Mouse (Mus musculus) small intestine, adult 2 months (tissue): ENCODE data around the gene Idh3b.

Experiments
- CTCF ChIP-seq: fragments of 200-500 bp; IDR thresholded peaks from 2 replicates; pipeline ENCODE4 v1.5.1; 2012; ENCODE audit warnings: low read depth, mild to moderate bottlenecking, control low read depth, inconsistent platforms, low read length, moderate library complexity, mixed read lengths; ENCODE audit not compliant: insufficient replicate concordance, insufficient read length; ENCODE audit errors: extremely low read depth
- POLR2A ChIP-seq: fragments of 200-500 bp; IDR thresholded peaks from 2 replicates; pipeline ENCODE4 v1.6.1; 2012; ENCODE audit warnings: low read depth, mild to moderate bottlenecking, control low read depth, inconsistent platforms, low read length, moderate library complexity

- TF ChIP-seq CTCF (no peak), POLR2A (no peak)
Observed at GRCm38 (mm10) chr2:130296134-130296745, 11.9 kb upstream of the Idh3b start.
